Mouse (Mus musculus) neural tube, embryonic 12.5 days (tissue): Measurements from ENCODE around the gene Fgf12. TPM values are rescaled to one million over a fixed set of nuclear protein-coding genes. Genes with fewer than 3 reads are reported as not detected.

ENCODE experiments used
- ATAC-seq: fragments of 200-750 bp; cut with Nextera tagmentation; 2 replicates; pipeline ENCODE4 v1.8.0; 2017; ENCODE audit warnings: low read depth, mild to moderate bottlenecking, moderate TSS enrichment, moderate library complexity; ENCODE audit not compliant: low FRiP score
- H3K27ac ChIP-seq: fragments of 300-500 bp; sonication (generic); 2 replicates; pipeline ENCODE4 v1.5.1; 2016
- H3K27me3 ChIP-seq: fragments of 300-500 bp; sonication (generic); replicated peaks from 2 replicates; pipeline ENCODE4 v1.6.1; 2016; ENCODE audit warnings: mild to moderate bottlenecking
- H3K36me3 ChIP-seq: fragments of 300-500 bp; sonication (generic); 2 replicates; pipeline ENCODE4 v1.6.1; 2016; ENCODE audit warnings: mild to moderate bottlenecking
- H3K4me1 ChIP-seq: fragments of 300-500 bp; sonication (generic); 2 replicates; pipeline ENCODE4 v1.6.1; 2016
- H3K4me2 ChIP-seq: fragments of 300-500 bp; sonication (generic); replicated peaks from 2 replicates; pipeline ENCODE4 v1.6.1; 2016; ENCODE audit warnings: mild to moderate bottlenecking
- H3K4me3 ChIP-seq: fragments of 300-500 bp; sonication (generic); 2 replicates; pipeline ENCODE4 v1.5.1; 2016
- H3K9ac ChIP-seq: fragments of 300-500 bp; sonication (generic); 2 replicates; pipeline ENCODE4 v1.6.1; 2016; ENCODE audit warnings: mild to moderate bottlenecking
- H3K9me3 ChIP-seq: fragments of 300-500 bp; sonication (generic); 2 replicates; pipeline ENCODE4 v1.6.1; 2016; ENCODE audit warnings: mild to moderate bottlenecking
- WGBS: fragments of 180-500 bp; shearing (Covaris S2); methylation state at CpG from one replicate; pipeline ENCODE4 v1.1.7; 2016; 5-methylcytosine and 5-hydroxymethylcytosine counted together
- polyA plus RNA-seq: library from polyadenylated mRNA; unstranded; fragments of >200 nt; fragmentation: Nextera tagmentation; extraction: Ambion mirVana; gene quantifications from 2 replicates; pipeline ENCODE4 v1.2.1, GENCODE M21; 2016

Fgf12 gene
- polyA plus RNA-seq, 1 experiment from 2014 or later = 18.5 TPM

DNA sequence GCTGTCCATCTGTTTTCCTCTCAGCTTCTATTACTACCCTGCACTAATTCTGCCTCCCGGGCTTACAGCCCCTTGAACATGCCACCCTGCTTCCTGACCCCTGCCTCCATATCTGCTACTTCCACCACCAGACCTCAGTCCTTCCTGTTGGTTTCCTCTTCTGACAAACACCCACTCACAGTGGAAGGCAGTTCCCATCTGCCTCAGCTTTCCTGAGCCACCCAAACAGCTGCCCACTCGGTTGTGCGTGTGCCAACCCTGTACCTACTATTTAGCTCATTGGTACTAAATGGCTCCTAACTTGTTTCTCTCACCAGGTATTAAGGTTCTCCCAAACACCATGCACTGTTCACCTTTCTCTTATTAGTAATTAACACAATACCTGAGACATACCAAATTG, 71.2 kb downstream of the Fgf12 start:
- Histone ChIP-seq H3K4me2 (no peak overlapping the region), H3K9ac (no peak overlapping the region), H3K36me3 (no peaks in the 10 kb centered on the region), H3K4me1 (no peaks in the 10 kb centered on the region), H3K27me3 (no peaks in the 10 kb centered on the region), H3K9me3 (no peaks in the 10 kb centered on the region), H3K27ac (no peak overlapping the region), H3K4me3 (no peak overlapping the region)
- ATAC-seq = no peak
- 88% methylated on average over 3 of the region's 3 CpGs for WGBS

DNA sequence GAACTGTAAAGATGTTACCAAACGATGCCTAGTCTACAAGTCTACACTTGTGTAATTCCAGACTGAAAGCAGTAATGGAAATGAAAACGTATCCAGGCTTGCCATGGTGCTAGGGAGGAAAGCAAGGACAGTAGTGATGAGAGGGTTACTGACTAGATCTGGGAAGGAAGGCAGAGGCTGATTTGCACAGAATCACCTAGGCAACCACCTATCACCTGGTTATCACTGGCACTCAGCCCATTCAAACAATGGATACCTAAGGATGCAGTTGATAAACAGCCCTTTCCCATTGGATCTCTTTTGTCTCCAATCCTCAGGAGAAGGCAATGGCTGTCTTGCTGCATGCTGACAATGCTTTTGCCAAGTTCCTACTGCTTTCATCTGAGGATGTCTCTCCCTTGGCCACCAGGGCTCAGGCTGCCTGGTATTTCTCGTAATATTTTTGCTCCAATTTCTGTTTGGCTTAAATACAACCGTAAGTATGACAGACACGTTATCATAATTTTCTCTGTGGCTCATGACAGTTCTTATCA, 84.0 kb downstream of the Fgf12 start:
- H3K4me2 ChIP-seq = no peak overlapping the region
- no peak for ATAC-seq
- no peak overlapping the region for H3K9ac ChIP-seq
- H3K4me3 ChIP-seq = no peak overlapping the region
- no peaks in the 10 kb centered on the region for H3K9me3 ChIP-seq
- no peaks in the 10 kb centered on the region for H3K36me3 ChIP-seq
- 87% methylated on average over 5 of the region's 5 CpGs for WGBS
- no peaks in the 10 kb centered on the region for H3K4me1 ChIP-seq
- no peak overlapping the region for H3K27ac ChIP-seq
- no peaks in the 10 kb centered on the region for H3K27me3 ChIP-seq

DNA sequence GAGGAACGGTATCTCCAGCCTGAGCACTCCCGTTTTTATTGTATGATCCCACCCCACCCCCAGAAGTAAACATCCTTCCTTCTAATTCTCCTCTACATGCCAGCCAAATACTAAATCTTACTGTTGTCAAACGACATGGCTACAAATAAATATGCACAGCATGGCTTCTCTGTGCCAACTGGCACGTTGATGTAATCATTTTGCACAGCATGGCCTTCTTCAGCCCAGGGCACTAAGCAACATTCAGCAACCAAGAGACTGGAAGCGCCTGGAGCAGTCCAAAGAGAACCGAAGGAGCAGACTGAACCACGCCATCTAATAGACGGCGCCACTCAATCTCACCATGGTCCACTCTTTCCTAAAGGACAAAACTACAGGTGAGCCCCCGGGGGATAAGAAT, 100.2 kb downstream of the Fgf12 start:
- Histone ChIP-seq H3K4me3 (no peak overlapping the region), H3K27ac (no peak overlapping the region), H3K4me1 (no peaks in the 10 kb centered on the region), H3K36me3 (no peaks in the 10 kb centered on the region), H3K9me3 (no peaks in the 10 kb centered on the region), H3K27me3 (no peaks in the 10 kb centered on the region), H3K4me2 (no peak overlapping the region), H3K9ac (no peak overlapping the region)
- 92% methylated on average over 10 of the region's 10 CpGs for WGBS
- no peak for ATAC-seq

GRCm38 (mm10) chr16:28650589-28650988, 102.3 kb downstream of the Fgf12 start:
- no peaks in the 10 kb centered on the region for H3K4me1 ChIP-seq
- H3K4me3 ChIP-seq = no peak overlapping the region
- no peak overlapping the region for H3K9ac ChIP-seq
- no peak for ATAC-seq
- WGBS = 67% methylated on average over 3 of the region's 3 CpGs
- no peaks in the 10 kb centered on the region for H3K36me3 ChIP-seq
- no peaks in the 10 kb centered on the region for H3K27me3 ChIP-seq
- no peak overlapping the region for H3K4me2 ChIP-seq
- H3K9me3 ChIP-seq = no peaks in the 10 kb centered on the region
- H3K27ac ChIP-seq = no peak overlapping the region

DNA sequence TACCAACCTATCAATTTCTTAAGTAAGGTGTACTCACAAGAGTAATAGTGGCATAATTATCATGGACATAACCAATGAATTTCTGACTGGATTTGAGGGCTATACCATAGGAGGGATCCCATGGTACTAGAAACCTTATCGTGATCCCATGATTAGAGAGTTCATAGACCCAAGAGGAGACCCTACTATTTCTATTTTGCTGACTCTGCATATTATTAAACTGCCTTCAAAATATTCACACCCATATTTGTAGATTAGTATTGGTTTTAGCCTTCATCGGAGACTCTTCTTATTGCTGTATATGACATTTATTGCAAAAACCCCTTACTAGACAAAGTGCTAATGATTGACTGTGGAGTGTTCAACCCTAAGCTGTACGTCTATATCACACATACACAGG, 107.8 kb downstream of the Fgf12 start:
- ATAC-seq = no peak
- no peak overlapping the region for H3K9ac ChIP-seq

GRCm38 (mm10) chr16:28631721-28632120, 121.1 kb downstream of the Fgf12 start:
- no peak overlapping the region for H3K9ac ChIP-seq
- no peaks in the 10 kb centered on the region for H3K27me3 ChIP-seq
- WGBS = 83% methylated on average over 5 of the region's 5 CpGs
- no peak for ATAC-seq
- H3K36me3 ChIP-seq = no peaks in the 10 kb centered on the region
- H3K27ac ChIP-seq = no peak overlapping the region
- H3K4me2 ChIP-seq = no peak overlapping the region
- no peaks in the 10 kb centered on the region for H3K9me3 ChIP-seq
- H3K4me3 ChIP-seq = no peak overlapping the region
- no peaks in the 10 kb centered on the region for H3K4me1 ChIP-seq

More for the DNA sequence above, 107.8 kb downstream of the Fgf12 start:
- Histone ChIP-seq H3K9me3 (no peaks in the 10 kb centered on the region), H3K4me1 (no peaks in the 10 kb centered on the region), H3K4me3 (no peak overlapping the region), H3K27ac (no peak overlapping the region), H3K4me2 (no peak overlapping the region), H3K27me3 (no peaks in the 10 kb centered on the region), H3K36me3 (no peaks in the 10 kb centered on the region)
- 93% methylated on average over 3 of the region's 3 CpGs for WGBS

GRCm38 (mm10) chr16:28630771-28631484, 121.9 kb downstream of the Fgf12 start:
- no peak overlapping the region for H3K9ac ChIP-seq
- no peak overlapping the region for H3K27ac ChIP-seq
- no peaks in the 10 kb centered on the region for H3K36me3 ChIP-seq
- H3K4me2 ChIP-seq = no peak overlapping the region
- ATAC-seq = no peak
- H3K9me3 ChIP-seq = no peaks in the 10 kb centered on the region
- 78% methylated on average over 11 of the region's 11 CpGs for WGBS
- H3K4me1 ChIP-seq = no peaks in the 10 kb centered on the region
- H3K27me3 ChIP-seq = no peaks in the 10 kb centered on the region
- H3K4me3 ChIP-seq = no peak overlapping the region

DNA sequence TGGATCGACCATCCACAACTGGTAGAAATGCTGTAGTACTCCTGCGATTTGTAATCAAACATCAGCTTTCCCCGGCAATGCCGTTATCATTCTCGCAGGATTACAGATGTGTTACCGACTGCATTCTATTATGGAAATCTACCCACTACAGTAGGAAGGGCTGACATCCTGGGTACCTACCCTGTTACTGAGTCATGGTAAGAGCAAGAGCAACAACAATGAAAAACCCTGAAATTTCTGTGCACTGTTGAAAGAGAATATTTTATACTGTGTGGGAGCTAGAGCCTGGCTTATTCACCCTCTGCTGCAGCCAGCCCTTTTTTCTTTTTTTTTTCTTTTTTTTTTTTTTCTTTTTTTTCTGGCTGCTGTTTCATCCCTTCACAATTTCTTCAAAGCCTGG, 126.6 kb downstream of the Fgf12 start:
- Histone ChIP-seq H3K9ac (no peak overlapping the region), H3K4me3 (no peak overlapping the region), H3K36me3 (no peaks in the 10 kb centered on the region), H3K4me1 (no peaks in the 10 kb centered on the region), H3K4me2 (no peak overlapping the region), H3K9me3 (no peaks in the 10 kb centered on the region), H3K27ac (no peak overlapping the region), H3K27me3 (no peaks in the 10 kb centered on the region)
- WGBS = 94% methylated on average over 6 of the region's 6 CpGs
- no peak for ATAC-seq

DNA sequence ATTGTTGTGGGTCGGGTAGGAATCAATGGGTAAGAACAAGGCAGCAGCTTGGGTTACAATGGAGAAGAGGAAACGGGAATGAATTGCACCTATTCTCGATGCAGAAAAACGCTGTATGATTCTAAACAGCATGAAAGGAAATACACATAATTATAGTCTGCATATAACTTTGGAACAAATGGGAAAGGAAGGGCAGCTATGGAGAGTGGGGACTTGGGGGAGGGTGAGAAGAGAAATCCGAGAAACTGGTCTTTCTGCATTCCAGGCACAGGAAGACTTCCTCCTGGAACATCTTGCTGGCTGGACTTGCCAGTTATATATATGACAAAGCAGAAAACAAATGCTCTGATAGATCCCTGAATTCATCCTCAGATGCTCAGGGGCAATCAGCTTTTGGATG, 127.2 kb downstream of the Fgf12 start:
- Histone ChIP-seq H3K27ac (no peak overlapping the region), H3K4me2 (no peak overlapping the region), H3K27me3 (no peaks in the 10 kb centered on the region), H3K9me3 (no peaks in the 10 kb centered on the region), H3K4me3 (no peak overlapping the region), H3K9ac (no peak overlapping the region), H3K36me3 (no peaks in the 10 kb centered on the region), H3K4me1 (no peaks in the 10 kb centered on the region)
- no peak for ATAC-seq
- WGBS = 76% methylated on average over 5 of the region's 5 CpGs

GRCm38 (mm10) chr16:28614412-28614811, 138.5 kb downstream of the Fgf12 start:
- Histone ChIP-seq H3K36me3 (no peaks in the 10 kb centered on the region), H3K4me3 (no peak overlapping the region), H3K9ac (no peak overlapping the region), H3K4me2 (no peak overlapping the region), H3K4me1 (0 out of 2 replicates have a peak, but pooled peaks cover 5% of the 10 kb centered on the region), H3K9me3 (no peaks in the 10 kb centered on the region), H3K27ac (no peak overlapping the region), H3K27me3 (no peaks in the 10 kb centered on the region)
- WGBS = 94% methylated on average over 3 of the region's 3 CpGs
- no peak for ATAC-seq

DNA sequence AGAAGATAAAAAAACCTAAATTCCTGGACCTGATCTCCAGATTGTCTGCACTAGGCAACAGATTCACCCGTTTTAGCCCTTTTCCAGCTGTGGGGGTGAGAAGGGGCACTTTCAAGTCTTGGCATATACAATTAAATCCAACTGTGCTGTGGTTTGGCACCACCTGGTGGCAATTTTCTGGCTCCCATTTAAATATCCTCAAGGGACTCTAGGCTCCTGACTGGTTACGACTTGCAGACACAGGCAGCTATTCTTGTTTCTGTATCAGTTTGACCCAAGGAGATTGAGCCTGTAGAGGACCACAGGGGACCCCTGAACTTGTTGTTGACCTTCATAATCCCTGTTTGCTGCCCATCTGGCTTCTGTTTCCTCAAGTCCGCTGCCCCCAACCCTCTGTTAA, 141.9 kb downstream of the Fgf12 start:
- Histone ChIP-seq H3K4me2 (no peak overlapping the region), H3K4me1 (0 out of 2 replicates have a peak, but pooled peaks cover 5% of the 10 kb centered on the region), H3K4me3 (no peak overlapping the region), H3K9ac (no peak overlapping the region), H3K36me3 (no peaks in the 10 kb centered on the region), H3K9me3 (no peaks in the 10 kb centered on the region), H3K27ac (no peak overlapping the region), H3K27me3 (no peaks in the 10 kb centered on the region)
- no peak for ATAC-seq
- WGBS = 26% methylated on average over 3 of the region's 3 CpGs

DNA sequence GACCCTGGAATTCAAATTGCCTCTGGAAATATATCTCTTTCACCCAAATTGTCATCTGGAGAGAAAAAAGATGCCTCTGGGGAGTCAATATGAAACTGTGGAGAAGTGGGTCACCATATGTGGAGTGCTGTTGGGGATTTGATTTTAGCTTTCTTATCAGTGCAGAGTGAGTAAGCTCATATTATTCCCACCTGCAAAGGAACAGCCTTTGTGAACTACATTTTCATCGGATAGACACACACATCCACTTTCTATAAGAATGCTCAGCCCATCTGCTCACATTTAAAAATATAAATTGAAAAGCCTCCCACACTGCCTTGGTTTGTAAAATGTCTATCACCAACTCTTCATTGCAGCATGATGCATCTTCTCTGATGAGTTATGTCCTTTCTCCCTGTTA, 149.7 kb downstream of the Fgf12 start:
- Histone ChIP-seq H3K27ac (no peak overlapping the region), H3K4me1 (no peaks in the 10 kb centered on the region), H3K27me3 (no peaks in the 10 kb centered on the region), H3K9me3 (no peaks in the 10 kb centered on the region), H3K9ac (no peak overlapping the region), H3K36me3 (no peaks in the 10 kb centered on the region), H3K4me2 (no peak overlapping the region), H3K4me3 (no peak overlapping the region)
- 87% methylated on average over 1 of the region's 1 CpGs for WGBS
- no peak for ATAC-seq

DNA sequence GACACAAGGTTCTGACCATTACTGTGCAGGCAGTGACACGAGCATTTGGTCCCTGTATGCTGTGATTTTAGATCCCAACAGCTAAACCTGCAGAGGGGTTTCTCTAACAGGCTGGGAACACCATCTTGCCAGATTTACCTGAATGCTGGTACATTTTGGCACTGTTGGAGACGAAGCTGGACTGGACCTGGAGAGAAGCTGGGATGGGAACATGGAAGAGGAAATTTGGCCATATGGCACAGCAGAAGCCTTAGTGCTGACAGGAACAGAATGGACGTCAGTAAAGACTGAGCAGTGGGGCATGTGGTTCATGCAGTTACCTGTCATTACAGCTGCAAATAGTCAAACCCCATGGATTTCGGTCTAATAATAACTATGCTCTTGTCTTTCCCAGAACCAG, 151.1 kb downstream of the Fgf12 start:
- no peak for ATAC-seq

More for the DNA sequence above, 151.1 kb downstream of the Fgf12 start:
- Histone ChIP-seq H3K36me3 (no peaks in the 10 kb centered on the region), H3K4me3 (no peak overlapping the region), H3K9ac (no peak overlapping the region), H3K9me3 (no peaks in the 10 kb centered on the region), H3K4me2 (no peak overlapping the region), H3K27ac (no peak overlapping the region), H3K4me1 (no peaks in the 10 kb centered on the region), H3K27me3 (no peaks in the 10 kb centered on the region)
- 84% methylated on average over 4 of the region's 4 CpGs for WGBS
